Mouse (Mus musculus) forebrain, postnatal 0 days (tissue): ENCODE data around the gene Noct. TPM values are rescaled to one million over a fixed set of nuclear protein-coding genes. Genes with fewer than 3 reads are reported as not detected.

Source experiments
- ATAC-seq: fragments of 200-750 bp; cut with Nextera tagmentation; 2 replicates; pipeline ENCODE4 v1.8.0; 2017; ENCODE audit warnings: mild to moderate bottlenecking, moderate library complexity
- DNase-seq: peaks from one replicate; pipeline ENCODE4 v3.0.0-alpha.2; 2015
- H3K27ac ChIP-seq: fragments of 300-500 bp; sonication (generic); 2 replicates; pipeline ENCODE4 v1.5.1; 2014; ENCODE audit warnings: low read depth, mild to moderate bottlenecking, antibody characterized with exemption, low read length, moderate library complexity, mixed read lengths
- H3K27me3 ChIP-seq: fragments of 300-500 bp; sonication (generic); 2 replicates; pipeline ENCODE4 v1.6.1; 2014; ENCODE audit warnings: mild to moderate bottlenecking, low read length, mixed read lengths; ENCODE audit not compliant: insufficient read depth
- H3K36me3 ChIP-seq: fragments of 300-500 bp; sonication (generic); 2 replicates; pipeline ENCODE4 v1.6.1; 2014; ENCODE audit warnings: mild to moderate bottlenecking, moderate library complexity; ENCODE audit not compliant: insufficient read depth
- H3K4me1 ChIP-seq: fragments of 300-500 bp; sonication (generic); 2 replicates; pipeline ENCODE4 v1.6.1; 2014; ENCODE audit warnings: antibody characterized with exemption; ENCODE audit not compliant: insufficient read depth
- H3K4me2 ChIP-seq: fragments of 300-500 bp; sonication (generic); 2 replicates; pipeline ENCODE4 v1.6.1; 2014; ENCODE audit warnings: low read depth, mild to moderate bottlenecking, moderate library complexity
- H3K4me3 ChIP-seq: fragments of 300-500 bp; sonication (generic); 2 replicates; pipeline ENCODE4 v1.5.1; 2014; ENCODE audit warnings: low read depth, low read length, mixed read lengths
- H3K9ac ChIP-seq: fragments of 300-500 bp; sonication (generic); 2 replicates; pipeline ENCODE4 v1.6.1; 2014; ENCODE audit warnings: mild to moderate bottlenecking
- H3K9me3 ChIP-seq: fragments of 300-500 bp; sonication (generic); 2 replicates; pipeline ENCODE4 v1.6.1; 2016; ENCODE audit warnings: low read length
- CTCF ChIP-seq: sonication (generic); IDR thresholded peaks from 2 replicates; pipeline ENCODE4 v1.5.1; 2016; ENCODE audit warnings: antibody characterized with exemption, control low read depth, low read depth
- WGBS: fragments of 180-500 bp; shearing (Covaris S2); extraction: QIAGEN DNeasy Blood & Tissue Kit; methylation state at CpG from one replicate; pipeline ENCODE4 v1.1.7; 2014; 5-methylcytosine and 5-hydroxymethylcytosine counted together
- polyA plus RNA-seq: library from polyadenylated mRNA; unstranded; fragments of >200 nt; fragmentation: Nextera tagmentation; extraction: Ambion mirVana; gene quantifications from 2 replicates; pipeline ENCODE4 v1.2.1, GENCODE M21; 2015
- total RNA-seq: library from RNA; depleted of rRNA; stranded (reverse); fragments of >200 nt; gene quantifications from 2 replicates; pipeline ENCODE4 v1.2.3, GENCODE M21; 2014

The Noct gene
- total and polyA plus RNA-seq, 2 experiments from 2014 or later, result 32.6 to 33.7 TPM

GRCm38 (mm10) chr3:51276421-51277111, 52.3 kb downstream of the Noct start:
- ATAC-seq (peak; percentile 13), DNase-seq (peak; percentile 49)
- no peaks in the 10 kb centered on the region for H3K4me1 ChIP-seq
- H3K36me3 ChIP-seq, result no peaks in the 10 kb centered on the region
- no peak for TF ChIP-seq CTCF
- under 1% methylated on average over 74 of the region's 93 CpGs for WGBS
- peak overlapping the region; percentile 78 for H3K9ac ChIP-seq
- H3K27ac ChIP-seq, result peak overlapping the region; percentile 94
- no peaks in the 10 kb centered on the region for H3K27me3 ChIP-seq
- H3K4me3 ChIP-seq, result peak overlapping the region; percentile 95
- peak overlapping the region; percentile 58 for H3K4me2 ChIP-seq
- no peaks in the 10 kb centered on the region for H3K9me3 ChIP-seq

GRCm38 (mm10) chr3:51277201-51278150, 53.2 kb downstream of the Noct start:
- H3K4me1 ChIP-seq, result no peaks in the 10 kb centered on the region
- H3K9ac ChIP-seq, result peak overlapping the region; percentile 78
- ATAC-seq (peak; percentile 52), DNase-seq (peak; percentile 83)
- no peaks in the 10 kb centered on the region for H3K9me3 ChIP-seq
- H3K4me2 ChIP-seq, result peak overlapping the region; percentile 58
- H3K36me3 ChIP-seq, result no peaks in the 10 kb centered on the region
- under 1% methylated on average over 74 of the region's 75 CpGs for WGBS
- no peaks in the 10 kb centered on the region for H3K27me3 ChIP-seq
- peak overlapping the region; percentile 94 for H3K27ac ChIP-seq
- peak overlapping the region; percentile 95 for H3K4me3 ChIP-seq
- TF ChIP-seq CTCF, result peak; percentile 17; the same call in 1 of the 2 replicates

- H3K27me3 ChIP-seq, result no peaks in the 10 kb centered on the region
- H3K4me2 ChIP-seq, result no peak overlapping the region
- no peak for TF ChIP-seq CTCF
- H3K9me3 ChIP-seq, result no peaks in the 10 kb centered on the region
- H3K4me1 ChIP-seq, result no peaks in the 10 kb centered on the region
- no peaks in the 10 kb centered on the region for H3K36me3 ChIP-seq
- H3K4me3 ChIP-seq, result no peak overlapping the region
- H3K27ac ChIP-seq, result no peak overlapping the region
- no peak overlapping the region for H3K9ac ChIP-seq
- DNase-seq (no peak), ATAC-seq (no peak)
- WGBS, result 78% methylated on average over 4 of the region's 4 CpGs
Observed at GRCm38 (mm10) chr3:51278433-51278832, 54.2 kb downstream of the Noct start.

- WGBS, result 95% methylated on average over 4 of the region's 4 CpGs
- no peak overlapping the region for H3K4me2 ChIP-seq
- H3K4me3 ChIP-seq, result no peak overlapping the region
- ATAC-seq (no peak), DNase-seq (no peak)
- H3K4me1 ChIP-seq, result no peaks in the 10 kb centered on the region
- no peak overlapping the region for H3K9ac ChIP-seq
- H3K27me3 ChIP-seq, result no peaks in the 10 kb centered on the region
- H3K27ac ChIP-seq, result no peak overlapping the region
- no peaks in the 10 kb centered on the region for H3K36me3 ChIP-seq
- H3K9me3 ChIP-seq, result no peaks in the 10 kb centered on the region
- no peak for TF ChIP-seq CTCF
Observed at GRCm38 (mm10) chr3:51281727-51282126, 57.5 kb downstream of the Noct start.

- H3K27me3 ChIP-seq, result no peaks in the 10 kb centered on the region
- ATAC-seq (no peak), DNase-seq (no peak)
- WGBS, result 56% methylated on average over 1 of the region's 1 CpGs
- H3K4me2 ChIP-seq, result no peak overlapping the region
- no peak overlapping the region for H3K27ac ChIP-seq
- TF ChIP-seq CTCF, result no peak
- no peak overlapping the region for H3K9ac ChIP-seq
- H3K4me1 ChIP-seq, result 0 out of 2 replicates have a peak, but pooled peaks cover 2% of the 10 kb centered on the region
- no peaks in the 10 kb centered on the region for H3K9me3 ChIP-seq
- no peaks in the 10 kb centered on the region for H3K36me3 ChIP-seq
- no peak overlapping the region for H3K4me3 ChIP-seq
Observed at GRCm38 (mm10) chr3:51284375-51284774, 60.1 kb downstream of the Noct start.

GRCm38 (mm10) chr3:51288880-51289821, 64.9 kb downstream of the Noct start:
- Histone ChIP-seq H3K36me3 (no peaks in the 10 kb centered on the region), H3K4me1 (0 out of 2 replicates have a peak, but pooled peaks cover 5% of the 10 kb centered on the region), H3K4me3 (no peak overlapping the region), H3K9ac (no peak overlapping the region), H3K27me3 (no peaks in the 10 kb centered on the region), H3K4me2 (no peak overlapping the region), H3K9me3 (no peaks in the 10 kb centered on the region), H3K27ac (no peak overlapping the region)
- 44% methylated on average over 11 of the region's 11 CpGs for WGBS
- DNase-seq (peak; percentile 94), ATAC-seq (peak; percentile 88)
- TF ChIP-seq CTCF, result peak; percentile 91
